Mouse (Mus musculus) layer of hippocampus, adult 8-10 months (tissue): ENCODE data around the gene Gprin1. TPM values are rescaled to one million over a fixed set of nuclear protein-coding genes. Genes with fewer than 3 reads are reported as not detected.

ENCODE experiments used
- total RNA-seq, 4 experiments: library from RNA; stranded (reverse); gene quantifications; 2 replicates each; pipeline ENCODE4 v1.2.4; 2022

The Gprin1 gene
- total RNA-seq, 4 experiments from 2014 or later = 123 to 141 (median 132) TPM

Other genes with a start within 250 kb of the Gprin1 start
- gene Simc1, start 246.1 kb downstream of the Gprin1 start, total RNA-seq = 10 to 100 TPM; 14.1 to 17.7 (median 15.8) TPM
- 100 to 1,000 TPM; 130 to 147 (median 139) TPM for gene 4833439L19Rik, start 184.4 kb downstream of the Gprin1 start, total RNA-seq
- gene Arl10, start 174.9 kb downstream of the Gprin1 start, total RNA-seq = 10 to 100 TPM; 28.2 to 37.2 (median 30.9) TPM
- gene Nop16, start 159.8 kb downstream of the Gprin1 start, total RNA-seq = 10 to 100 TPM; 20.6 to 23.3 (median 20.8) TPM
- 100 to 1,000 TPM; 134 to 161 (median 146) TPM for gene Higd2a, start 159.7 kb downstream of the Gprin1 start, total RNA-seq
- 100 to 1,000 TPM; 241 to 284 (median 264) TPM for gene Cltb, start 138.5 kb downstream of the Gprin1 start, total RNA-seq
- gene Faf2, start 128.1 kb downstream of the Gprin1 start, total RNA-seq = 10 to 100 TPM; 48.9 to 67.1 (median 53.6) TPM
- 100 to 1,000 TPM; 130 to 151 (median 140) TPM for gene Rnf44, start 56.0 kb downstream of the Gprin1 start, total RNA-seq
- gene Cdhr2, start 48.4 kb downstream of the Gprin1 start, total RNA-seq = under 1 TPM; 0.27 to 0.54 (median 0.37) TPM
- gene Sncb, start 16.7 kb upstream of the Gprin1 start, total RNA-seq = 100 to 1,000 TPM; 652 to 713 (median 673) TPM
- under 1 TPM in 1 of 4 experiments, not detected in 3; 0.35 TPM for gene Eif4e1b, start 34.1 kb upstream of the Gprin1 start, total RNA-seq
- gene Tspan17, start 39.5 kb upstream of the Gprin1 start, total RNA-seq = 10 to 100 TPM; 79.3 to 92.1 (median 82.9) TPM
- 100 to 1,000 TPM; 127 to 154 (median 141) TPM for gene Unc5a, start 199.5 kb upstream of the Gprin1 start, total RNA-seq